Mouse (Mus musculus) liver, embryonic 15.5 days (tissue): ENCODE results near the gene Mlh1. TPM values are rescaled to one million over a fixed set of nuclear protein-coding genes. Genes with fewer than 3 reads are reported as not detected.

ENCODE experiments used
- ATAC-seq: fragments of 200-750 bp; cut with Nextera tagmentation; 2 replicates; pipeline ENCODE4 v1.8.0; 2017; ENCODE audit warnings: moderate number of reproducible peaks, mild to moderate bottlenecking, moderate library complexity; ENCODE audit not compliant: insufficient read depth
- H3K27ac ChIP-seq: fragments of 300-500 bp; sonication (generic); replicated peaks from 2 replicates; pipeline ENCODE4 v1.5.1; 2015; ENCODE audit warnings: mild to moderate bottlenecking, inconsistent platforms
- H3K27me3 ChIP-seq: fragments of 300-500 bp; sonication (generic); 2 replicates; pipeline ENCODE4 v1.6.1; 2015; ENCODE audit warnings: mild to moderate bottlenecking, inconsistent platforms
- H3K36me3 ChIP-seq: fragments of 300-500 bp; sonication (generic); replicated peaks from 2 replicates; pipeline ENCODE4 v1.6.1; 2015; ENCODE audit warnings: moderate library complexity, mild to moderate bottlenecking, inconsistent platforms
- H3K4me1 ChIP-seq: fragments of 300-500 bp; sonication (generic); replicated peaks from 2 replicates; pipeline ENCODE4 v1.6.1; 2015; ENCODE audit warnings: inconsistent platforms
- H3K4me2 ChIP-seq: fragments of 300-500 bp; sonication (generic); 2 replicates; pipeline ENCODE4 v1.6.1; 2015; ENCODE audit warnings: moderate library complexity, mild to moderate bottlenecking, inconsistent platforms
- H3K4me3 ChIP-seq: fragments of 300-500 bp; sonication (generic); replicated peaks from 2 replicates; pipeline ENCODE4 v1.5.1; 2015; ENCODE audit warnings: mild to moderate bottlenecking, inconsistent platforms
- H3K9ac ChIP-seq: fragments of 300-500 bp; sonication (generic); 2 replicates; pipeline ENCODE4 v1.6.1; 2015; ENCODE audit warnings: moderate library complexity, mild to moderate bottlenecking, inconsistent platforms
- H3K9me3 ChIP-seq: fragments of 300-500 bp; sonication (generic); replicated peaks from 2 replicates; pipeline ENCODE4 v1.6.1; 2016; ENCODE audit warnings: inconsistent platforms
- whole genome bisulfite sequencing: fragments of 180-500 bp; shearing (Covaris S2); methylation state at CpG from one replicate; pipeline ENCODE4 v1.1.7; 2015; ENCODE audit warnings: mixed read lengths; ENCODE audit not compliant: insufficient replicate concordance; 5-methylcytosine and 5-hydroxymethylcytosine counted together
- polyA plus RNA-seq: library from polyadenylated mRNA; unstranded; fragments of >200 nt; fragmentation: Nextera tagmentation; extraction: Ambion mirVana; gene quantifications from 2 replicates; pipeline ENCODE4 v1.2.1, GENCODE M21; 2015

Mlh1 gene
- polyA plus RNA-seq, 1 experiment from 2014 or later: 21.4 TPM

DNA sequence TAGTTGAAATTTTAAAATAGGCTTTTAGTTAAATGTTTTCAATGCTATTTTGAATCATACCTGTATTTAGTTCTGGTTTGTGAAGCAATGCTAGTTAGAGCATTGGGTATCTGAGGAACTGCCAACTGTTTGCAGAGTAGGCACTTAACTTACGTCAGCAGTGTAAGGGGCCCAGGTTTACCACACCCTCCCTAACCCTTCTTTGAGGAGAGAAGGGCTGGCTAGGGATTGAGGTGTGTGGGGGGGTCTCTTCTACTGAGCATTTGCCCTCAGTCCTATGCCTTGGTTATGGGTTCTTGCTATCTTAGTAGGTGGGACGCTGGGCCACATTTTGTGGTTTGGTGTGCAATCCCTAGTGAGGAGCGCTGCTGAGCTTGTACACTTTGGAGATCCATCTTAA lies 74.5 kb downstream of the Mlh1 start:
- Histone ChIP-seq H3K27ac (no peak overlapping the region), H3K4me2 (no peak overlapping the region), H3K27me3 (no peaks in the 10 kb centered on the region), H3K4me1 (no peaks in the 10 kb centered on the region; the same call in 1 of the 2 replicates), H3K9me3 (no peaks in the 10 kb centered on the region), H3K36me3 (peaks cover 20% of the 10 kb centered on the region; the same call in 1 of the 2 replicates), H3K4me3 (no peak overlapping the region), H3K9ac (no peak overlapping the region)
- 51% methylated on average over 3 of the region's 3 CpGs for WGBS
- ATAC-seq: no peak

DNA sequence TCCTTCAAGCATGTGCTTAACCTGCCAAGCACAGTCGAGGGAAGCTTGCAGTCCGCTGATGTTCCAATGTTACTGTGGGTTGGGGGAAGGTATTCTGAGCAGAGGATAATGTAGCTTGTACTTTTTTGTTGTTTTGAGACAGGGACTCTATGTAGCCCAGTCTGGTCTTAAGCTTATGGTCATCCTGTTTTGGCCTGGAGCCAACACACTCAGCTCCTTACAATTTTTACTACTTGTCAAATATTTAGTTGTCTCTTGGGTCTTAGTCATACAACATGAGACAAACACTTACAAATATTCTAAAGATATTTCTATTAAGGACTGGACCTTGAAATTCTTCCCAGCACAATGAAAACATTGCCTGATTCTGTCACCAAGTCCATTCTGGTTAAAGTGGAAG lies 78.4 kb downstream of the Mlh1 start:
- H3K9me3 ChIP-seq: no peaks in the 10 kb centered on the region
- no peaks in the 10 kb centered on the region; the same call in 1 of the 2 replicates for H3K4me1 ChIP-seq
- no peak overlapping the region for H3K4me3 ChIP-seq
- 81% methylated on average over 2 of the region's 2 CpGs for WGBS
- no peak overlapping the region for H3K27ac ChIP-seq
- H3K36me3 ChIP-seq: peaks cover 38% of the 10 kb centered on the region
- no peaks in the 10 kb centered on the region for H3K27me3 ChIP-seq
- no peak overlapping the region for H3K4me2 ChIP-seq
- ATAC-seq: no peak
- no peak overlapping the region for H3K9ac ChIP-seq

DNA sequence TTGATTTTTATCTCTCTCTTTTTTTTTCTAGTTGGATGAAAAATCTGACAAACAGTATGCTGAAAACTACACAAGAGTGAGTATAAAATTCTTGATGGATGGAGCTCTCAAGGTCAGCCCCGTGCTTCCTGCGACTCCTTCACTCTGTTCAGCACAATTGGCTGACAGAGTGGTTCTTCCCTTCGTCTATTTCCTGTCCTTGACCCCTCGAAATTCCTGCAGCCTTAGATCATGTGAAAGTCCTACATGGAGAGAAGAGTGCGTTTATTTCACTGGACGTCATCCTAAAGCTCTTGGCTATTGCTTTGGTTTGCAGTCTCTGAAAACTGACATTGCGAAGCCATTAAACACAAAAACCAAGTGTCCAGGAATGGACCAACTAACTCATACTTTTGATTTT lies 82.9 kb downstream of the Mlh1 start:
- Histone ChIP-seq H3K4me3 (no peak overlapping the region), H3K9me3 (no peaks in the 10 kb centered on the region), H3K27ac (no peak overlapping the region), H3K27me3 (no peaks in the 10 kb centered on the region), H3K4me1 (no peaks in the 10 kb centered on the region), H3K9ac (no peak overlapping the region), H3K36me3 (peaks cover 33% of the 10 kb centered on the region), H3K4me2 (no peak overlapping the region)
- no peak for ATAC-seq
- WGBS: 66% methylated on average over 7 of the region's 7 CpGs

DNA sequence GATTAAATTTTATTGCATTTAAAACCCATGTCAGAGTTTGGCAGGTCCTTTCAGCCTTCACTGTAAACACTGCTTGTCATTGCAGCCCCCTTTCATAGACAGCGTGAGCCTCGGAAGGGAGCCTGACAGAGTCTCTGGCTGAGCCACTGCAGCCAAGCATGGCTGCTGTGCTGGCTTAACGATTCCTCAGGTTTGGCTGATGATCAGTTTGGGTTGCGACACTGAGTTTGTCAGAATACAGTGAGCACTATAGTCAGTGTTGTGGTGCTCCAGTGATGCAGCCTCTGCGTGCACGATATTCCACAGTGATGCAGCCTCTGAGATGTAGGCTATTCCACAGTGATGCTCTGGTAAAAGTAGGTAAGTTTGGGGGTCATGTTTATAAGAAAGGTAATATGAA lies 84.7 kb downstream of the Mlh1 start:
- no peak for ATAC-seq

DNA sequence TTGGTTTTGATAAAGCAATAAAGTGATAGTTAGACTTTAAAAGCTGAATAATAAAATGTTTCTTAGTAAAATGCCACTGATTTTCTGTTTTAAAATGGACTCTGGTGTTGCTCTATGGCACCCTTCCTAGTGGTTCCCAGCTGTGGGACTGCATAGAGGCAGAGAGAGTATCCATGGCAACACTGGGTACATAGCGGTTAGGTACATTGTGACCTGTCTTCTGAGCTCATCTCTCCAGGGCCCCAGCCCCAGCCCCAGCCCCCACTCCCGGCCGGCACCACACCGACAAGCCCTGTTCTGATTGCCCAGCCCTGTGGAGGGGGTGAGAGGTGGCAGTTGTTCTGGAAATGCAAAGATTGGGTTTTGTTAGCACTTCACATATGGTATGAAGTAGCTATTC lies 86.7 kb downstream of the Mlh1 start:
- no peaks in the 10 kb centered on the region for H3K9me3 ChIP-seq
- H3K27ac ChIP-seq: no peak overlapping the region
- WGBS: 70% methylated on average over 4 of the region's 4 CpGs
- no peaks in the 10 kb centered on the region for H3K27me3 ChIP-seq
- H3K9ac ChIP-seq: no peak overlapping the region
- no peak for ATAC-seq
- no peaks in the 10 kb centered on the region for H3K4me1 ChIP-seq
- H3K4me3 ChIP-seq: no peak overlapping the region
- H3K36me3 ChIP-seq: peaks cover 12% of the 10 kb centered on the region; the same call in 1 of the 2 replicates
- H3K4me2 ChIP-seq: no peak overlapping the region

More for the DNA sequence above, 84.7 kb downstream of the Mlh1 start:
- no peak overlapping the region for H3K9ac ChIP-seq
- no peak overlapping the region for H3K4me3 ChIP-seq
- H3K4me2 ChIP-seq: no peak overlapping the region
- H3K9me3 ChIP-seq: no peaks in the 10 kb centered on the region
- H3K36me3 ChIP-seq: peaks cover 21% of the 10 kb centered on the region; the same call in 1 of the 2 replicates
- H3K4me1 ChIP-seq: no peaks in the 10 kb centered on the region
- H3K27ac ChIP-seq: no peak overlapping the region
- 81% methylated on average over 6 of the region's 6 CpGs for WGBS
- no peaks in the 10 kb centered on the region for H3K27me3 ChIP-seq

DNA sequence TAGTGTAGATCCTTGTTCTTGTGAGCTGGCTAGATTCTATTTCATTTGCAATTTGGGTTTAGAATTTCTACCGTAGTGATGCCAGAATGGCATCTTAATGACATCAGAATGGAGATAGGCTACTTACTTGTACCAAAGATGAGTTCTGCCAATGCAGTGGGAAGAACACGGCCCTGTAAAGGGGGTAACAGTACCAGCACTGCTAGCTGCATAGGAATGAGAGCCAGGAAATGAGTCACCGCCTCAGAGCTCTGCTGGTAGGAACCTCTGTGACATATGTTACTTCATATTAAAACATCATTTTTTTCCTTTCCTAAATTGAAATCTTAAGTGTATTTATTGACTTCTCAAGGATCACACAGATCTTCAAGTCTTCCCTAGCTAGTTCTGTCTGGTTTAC lies 89.4 kb downstream of the Mlh1 start:
- ATAC-seq: no peak
- Histone ChIP-seq H3K36me3 (0 out of 2 replicates have a peak, but pooled peaks cover 5% of the 10 kb centered on the region), H3K4me3 (no peak overlapping the region), H3K4me1 (no peaks in the 10 kb centered on the region), H3K9ac (no peak overlapping the region), H3K9me3 (no peaks in the 10 kb centered on the region), H3K27ac (no peak overlapping the region), H3K4me2 (no peak overlapping the region), H3K27me3 (no peaks in the 10 kb centered on the region)
- 53% methylated on average over 3 of the region's 3 CpGs for whole genome bisulfite sequencing

DNA sequence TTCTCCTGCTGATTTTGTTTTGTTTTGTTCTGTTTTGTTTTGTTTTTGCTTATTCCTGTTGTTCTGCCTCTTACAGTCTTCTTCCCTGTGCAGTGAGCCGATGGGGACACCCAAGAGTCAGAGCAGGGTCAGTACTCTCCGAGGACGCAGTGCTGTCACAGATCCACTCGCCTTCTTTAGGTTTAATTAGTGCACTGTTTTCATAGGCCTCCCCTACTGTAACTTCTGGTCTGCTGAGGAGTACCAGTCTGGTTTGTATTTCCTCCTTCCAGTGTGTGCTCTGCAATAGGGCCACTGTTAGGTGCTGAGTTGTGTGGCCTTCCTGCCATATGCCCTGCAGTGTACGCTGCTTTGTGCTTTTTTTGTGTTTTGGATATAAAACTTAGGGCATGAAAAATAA lies 92.6 kb downstream of the Mlh1 start:
- no peak overlapping the region for H3K27ac ChIP-seq
- H3K4me3 ChIP-seq: no peak overlapping the region
- H3K9me3 ChIP-seq: no peaks in the 10 kb centered on the region
- no peaks in the 10 kb centered on the region for H3K4me1 ChIP-seq
- H3K4me2 ChIP-seq: no peak overlapping the region
- WGBS: 74% methylated on average over 5 of the region's 5 CpGs
- no peak for ATAC-seq
- no peaks in the 10 kb centered on the region for H3K27me3 ChIP-seq
- H3K36me3 ChIP-seq: 0 out of 2 replicates have a peak, but pooled peaks cover 5% of the 10 kb centered on the region
- H3K9ac ChIP-seq: no peak overlapping the region

Other genes with a start within 250 kb of the Mlh1 start
- 15.1 and 15.7 TPM in 2 replicates for gene Ccrl2, start 214.3 kb downstream of the Mlh1 start, polyA plus RNA-seq
- 17.7 and 17.9 TPM in 2 replicates for gene Lrrfip2, start 154.2 kb downstream of the Mlh1 start, polyA plus RNA-seq
- gene Epm2aip1, start 138 bp upstream of the Mlh1 start, polyA plus RNA-seq: 6.6 and 7.2 TPM in 2 replicates
- gene Trank1, start 39.9 kb upstream of the Mlh1 start, polyA plus RNA-seq: 0.06 TPM in 1 of 2 replicates, not detected in the other
- 0.10 TPM in 1 of 2 replicates, not detected in the other for gene Dclk3, start 167.3 kb upstream of the Mlh1 start, polyA plus RNA-seq